Mouse (Mus musculus): ENCODE measurements around the gene Crtac1. TPM values are rescaled to one million over a fixed set of nuclear protein-coding genes. Genes with fewer than 3 reads are reported as not detected.
A peak's percentile ranks its signal among the peaks of the same experiment; 100 is the strongest.

The Crtac1 gene
- polyA plus RNA-seq, 1 experiment from 2014 or later, result 43.8 TPM

DNA sequence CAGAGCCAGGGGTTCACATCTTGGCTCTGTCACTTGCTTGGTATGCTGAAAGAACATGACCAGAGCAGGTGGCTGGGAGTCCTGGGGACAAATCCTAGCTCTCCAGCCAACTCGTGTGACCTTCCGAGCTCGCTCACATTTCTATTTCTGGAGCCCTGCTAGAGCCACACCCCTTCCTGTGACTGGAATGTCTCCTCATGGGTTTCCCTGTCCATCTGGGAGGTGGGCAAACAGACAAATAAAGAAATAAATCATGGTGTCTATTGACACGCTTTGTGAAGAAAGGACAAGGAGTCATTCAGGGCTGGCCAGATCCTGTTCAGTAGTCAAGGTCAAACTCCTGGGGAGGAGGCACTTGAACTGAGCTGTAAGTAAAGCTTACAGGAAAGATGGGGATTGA is 143.2 kb downstream of the Crtac1 start:
- no peak for ATAC-seq (ENCODE audit: low FRiP score)
- Histone ChIP-seq H3K27ac (no peak overlapping the region), H3K27me3 (ENCODE audit: control insufficient read depth, insufficient read depth, low read length) (no peaks in the 10 kb centered on the region), H3K4me3 (replicated peaks; ENCODE audit: low read length) (no peak overlapping the region), H3K4me2 (replicated peaks) (no peak overlapping the region), H3K9me3 (ENCODE audit: control insufficient read depth, low read length) (no peaks in the 10 kb centered on the region), H3K9ac (no peak overlapping the region), H3K36me3 (replicated peaks; ENCODE audit: control insufficient read depth, insufficient read depth) (no peaks in the 10 kb centered on the region), H3K4me1 (replicated peaks; ENCODE audit: control insufficient read depth, insufficient read depth, low read length) (0 out of 2 replicates have a peak, but pooled peaks cover 3% of the 10 kb centered on the region)
- no peak for DNase-seq (ENCODE audit: low spot score)
- WGBS, result 62% methylated on average over 4 of the region's 4 CpGs

DNA sequence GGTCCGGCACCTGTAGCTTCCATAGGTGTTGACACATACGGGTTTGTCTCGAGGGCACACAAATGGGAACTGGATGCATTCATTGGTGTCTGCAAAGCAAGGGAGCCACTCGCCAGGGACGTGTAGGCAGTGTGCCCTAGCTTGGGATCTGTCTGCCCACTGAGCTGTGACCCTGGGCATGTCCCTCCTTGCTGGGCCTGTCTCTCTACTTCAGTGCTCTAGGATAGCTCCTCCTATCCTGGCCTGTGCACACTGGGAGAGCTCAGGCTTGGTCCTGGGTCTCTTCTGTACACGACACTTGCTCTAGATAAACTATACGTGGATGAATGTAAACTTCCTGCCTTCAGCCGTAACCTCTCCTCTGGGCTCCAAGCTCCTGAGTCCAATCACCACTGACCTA is 147.4 kb downstream of the Crtac1 start:
- Histone ChIP-seq H3K27ac (no peak overlapping the region), H3K27me3 (ENCODE audit: control insufficient read depth, insufficient read depth, low read length) (no peaks in the 10 kb centered on the region), H3K4me3 (replicated peaks; ENCODE audit: low read length) (no peak overlapping the region), H3K9ac (no peak overlapping the region), H3K36me3 (replicated peaks; ENCODE audit: control insufficient read depth, insufficient read depth) (no peaks in the 10 kb centered on the region), H3K4me1 (replicated peaks; ENCODE audit: control insufficient read depth, insufficient read depth, low read length) (no peaks in the 10 kb centered on the region), H3K9me3 (ENCODE audit: control insufficient read depth, low read length) (no peaks in the 10 kb centered on the region), H3K4me2 (replicated peaks) (no peak overlapping the region)
- no peak for DNase-seq (ENCODE audit: low spot score)
- 81% methylated on average over 8 of the region's 8 CpGs for WGBS
- no peak for ATAC-seq (ENCODE audit: low FRiP score)

GRCm38 (mm10) chr19:42279611-42280010 is 152.0 kb downstream of the Crtac1 start:
- Histone ChIP-seq H3K4me2 (replicated peaks) (no peak overlapping the region), H3K4me1 (replicated peaks; ENCODE audit: control insufficient read depth, insufficient read depth, low read length) (no peaks in the 10 kb centered on the region), H3K27me3 (ENCODE audit: control insufficient read depth, insufficient read depth, low read length) (no peaks in the 10 kb centered on the region), H3K9me3 (ENCODE audit: control insufficient read depth, low read length) (no peaks in the 10 kb centered on the region), H3K27ac (no peak overlapping the region), H3K4me3 (replicated peaks; ENCODE audit: low read length) (no peak overlapping the region), H3K9ac (no peak overlapping the region), H3K36me3 (replicated peaks; ENCODE audit: control insufficient read depth, insufficient read depth) (no peaks in the 10 kb centered on the region)
- ATAC-seq (ENCODE audit: low FRiP score) (no peak; the same call in 1 of the 2 replicates), DNase-seq (ENCODE audit: low spot score) (no peak)
- 54% methylated on average over 3 of the region's 3 CpGs for WGBS

DNA sequence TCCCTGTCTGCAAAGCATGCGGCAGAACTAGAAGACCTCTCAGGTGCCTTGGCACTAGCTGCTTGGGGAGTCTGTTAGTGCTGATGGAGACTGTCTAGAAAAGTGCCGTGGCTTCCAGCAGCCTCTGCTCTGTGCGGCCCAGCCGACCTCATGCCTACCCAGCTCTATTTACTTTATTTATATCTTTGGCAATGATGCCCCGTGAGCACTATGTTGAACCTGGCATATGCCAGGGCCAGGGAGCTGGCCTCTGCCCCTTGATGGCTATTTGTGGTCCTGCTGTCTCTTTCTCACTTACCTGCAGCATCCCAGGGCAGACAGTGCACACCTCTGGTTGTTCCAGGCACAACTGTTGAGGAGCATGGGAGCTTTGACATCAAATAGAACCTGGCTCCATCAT is 153.1 kb downstream of the Crtac1 start:
- no peak for DNase-seq (ENCODE audit: low spot score)
- Histone ChIP-seq H3K9ac (no peak overlapping the region), H3K27me3 (ENCODE audit: control insufficient read depth, insufficient read depth, low read length) (no peaks in the 10 kb centered on the region), H3K4me1 (replicated peaks; ENCODE audit: control insufficient read depth, insufficient read depth, low read length) (no peaks in the 10 kb centered on the region), H3K4me2 (replicated peaks) (no peak overlapping the region), H3K9me3 (ENCODE audit: control insufficient read depth, low read length) (no peaks in the 10 kb centered on the region), H3K27ac (no peak overlapping the region), H3K4me3 (replicated peaks; ENCODE audit: low read length) (no peak overlapping the region), H3K36me3 (replicated peaks; ENCODE audit: control insufficient read depth, insufficient read depth) (no peaks in the 10 kb centered on the region)
- ATAC-seq (ENCODE audit: low FRiP score), result no peak
- WGBS, result 87% methylated on average over 5 of the region's 5 CpGs

GRCm38 (mm10) chr19:42277288-42277687 is 154.3 kb downstream of the Crtac1 start:
- no peaks in the 10 kb centered on the region for H3K36me3 ChIP-seq (replicated peaks; ENCODE audit: control insufficient read depth, insufficient read depth)
- H3K9ac ChIP-seq, result no peak overlapping the region
- H3K4me3 ChIP-seq (replicated peaks; ENCODE audit: low read length), result no peak overlapping the region
- H3K27me3 ChIP-seq (ENCODE audit: control insufficient read depth, insufficient read depth, low read length), result no peaks in the 10 kb centered on the region
- H3K27ac ChIP-seq, result no peak overlapping the region
- ATAC-seq (ENCODE audit: low FRiP score) (no peak), DNase-seq (ENCODE audit: low spot score) (no peak)
- no peak overlapping the region for H3K4me2 ChIP-seq (replicated peaks)
- 86% methylated on average over 6 of the region's 6 CpGs for WGBS
- H3K9me3 ChIP-seq (ENCODE audit: control insufficient read depth, low read length), result no peaks in the 10 kb centered on the region
- H3K4me1 ChIP-seq (replicated peaks; ENCODE audit: control insufficient read depth, insufficient read depth, low read length), result no peaks in the 10 kb centered on the region

- H3K4me1 ChIP-seq (replicated peaks; ENCODE audit: control insufficient read depth, insufficient read depth, low read length), result peaks cover 7% of the 10 kb centered on the region
- H3K27ac ChIP-seq, result no peak overlapping the region
- no peaks in the 10 kb centered on the region for H3K27me3 ChIP-seq (ENCODE audit: control insufficient read depth, insufficient read depth, low read length)
- WGBS, result 44% methylated on average over 14 of the region's 14 CpGs
- no peak overlapping the region for H3K9ac ChIP-seq
- no peak overlapping the region for H3K4me2 ChIP-seq (replicated peaks)
- H3K36me3 ChIP-seq (replicated peaks; ENCODE audit: control insufficient read depth, insufficient read depth), result peaks cover 6% of the 10 kb centered on the region
- H3K4me3 ChIP-seq (replicated peaks; ENCODE audit: low read length), result no peak overlapping the region
- DNase-seq (ENCODE audit: low spot score) (peak; percentile 92), ATAC-seq (ENCODE audit: low FRiP score) (peak; percentile 51; the same call in 1 of the 2 replicates)
- no peaks in the 10 kb centered on the region for H3K9me3 ChIP-seq (ENCODE audit: control insufficient read depth, low read length)
Measured at GRCm38 (mm10) chr19:42272003-42272963, 159.3 kb downstream of the Crtac1 start.

DNA sequence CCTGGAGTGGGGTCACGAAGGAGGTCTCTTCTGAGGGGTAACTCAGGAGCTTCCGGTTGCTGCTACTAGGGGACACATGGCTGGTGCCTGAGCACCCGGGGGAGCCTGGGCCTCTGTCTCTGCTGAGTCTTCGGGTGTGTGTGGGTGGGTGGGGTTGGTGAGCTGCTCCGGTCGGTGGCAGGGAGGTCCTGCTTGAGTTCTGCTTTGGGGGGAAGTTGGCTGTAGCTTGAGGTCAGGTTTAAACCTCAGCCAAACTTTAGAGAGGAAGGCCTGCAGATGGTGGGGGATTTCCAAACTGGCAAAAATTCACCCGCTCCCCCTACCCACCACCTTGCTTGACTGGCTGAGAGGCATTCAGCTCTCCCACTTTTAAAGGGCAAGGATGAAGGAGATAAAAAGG is 160.4 kb downstream of the Crtac1 start:
- H3K9ac ChIP-seq, result no peak overlapping the region
- DNase-seq (ENCODE audit: low spot score) (no peak), ATAC-seq (ENCODE audit: low FRiP score) (no peak)
- no peak overlapping the region for H3K4me3 ChIP-seq (replicated peaks; ENCODE audit: low read length)
- H3K27me3 ChIP-seq (ENCODE audit: control insufficient read depth, insufficient read depth, low read length), result no peaks in the 10 kb centered on the region
- H3K36me3 ChIP-seq (replicated peaks; ENCODE audit: control insufficient read depth, insufficient read depth), result peaks cover 16% of the 10 kb centered on the region
- no peaks in the 10 kb centered on the region for H3K9me3 ChIP-seq (ENCODE audit: control insufficient read depth, low read length)
- H3K27ac ChIP-seq, result no peak overlapping the region
- WGBS, result 78% methylated on average over 7 of the region's 7 CpGs
- no peak overlapping the region for H3K4me2 ChIP-seq (replicated peaks)
- H3K4me1 ChIP-seq (replicated peaks; ENCODE audit: control insufficient read depth, insufficient read depth, low read length), result peaks cover 7% of the 10 kb centered on the region

GRCm38 (mm10) chr19:42270119-42270518 is 161.5 kb downstream of the Crtac1 start:
- Histone ChIP-seq H3K9ac (no peak overlapping the region), H3K4me1 (replicated peaks; ENCODE audit: control insufficient read depth, insufficient read depth, low read length) (peaks cover 7% of the 10 kb centered on the region), H3K27ac (no peak overlapping the region), H3K27me3 (ENCODE audit: control insufficient read depth, insufficient read depth, low read length) (no peaks in the 10 kb centered on the region), H3K4me2 (replicated peaks) (no peak overlapping the region), H3K36me3 (replicated peaks; ENCODE audit: control insufficient read depth, insufficient read depth) (peaks cover 22% of the 10 kb centered on the region), H3K9me3 (ENCODE audit: control insufficient read depth, low read length) (no peaks in the 10 kb centered on the region), H3K4me3 (replicated peaks; ENCODE audit: low read length) (no peak overlapping the region)
- ATAC-seq (ENCODE audit: low FRiP score) (no peak), DNase-seq (ENCODE audit: low spot score) (no peak)
- WGBS, result 45% methylated on average over 6 of the region's 6 CpGs

- Histone ChIP-seq H3K27ac (no peak overlapping the region), H3K4me3 (replicated peaks; ENCODE audit: low read length) (peak overlapping the region; percentile 7; the same call in 1 of the 2 replicates), H3K9ac (peak overlapping the region; percentile 45), H3K4me1 (replicated peaks; ENCODE audit: control insufficient read depth, insufficient read depth, low read length) (peaks cover 7% of the 10 kb centered on the region), H3K27me3 (ENCODE audit: control insufficient read depth, insufficient read depth, low read length) (no peaks in the 10 kb centered on the region), H3K36me3 (replicated peaks; ENCODE audit: control insufficient read depth, insufficient read depth) (peaks cover 30% of the 10 kb centered on the region), H3K9me3 (ENCODE audit: control insufficient read depth, low read length) (no peaks in the 10 kb centered on the region), H3K4me2 (replicated peaks) (peak overlapping the region; percentile 45)
- DNase-seq (ENCODE audit: low spot score), result no peak
- ATAC-seq (ENCODE audit: low FRiP score), result no peak
- WGBS, result 2% methylated on average over 19 of the region's 19 CpGs
Measured at GRCm38 (mm10) chr19:42268337-42268736, 163.2 kb downstream of the Crtac1 start.
